In genomic region chr8:121642804-121643203, GRCm38 (mm10) we compare ENCODE assay signal across 14 mouse cellular contexts. TPM values are rescaled to one million over a fixed set of nuclear protein-coding genes. Genes with fewer than 3 reads are reported as not detected.
DNase-seq lines count a peak whose midpoint lies in the region; ATAC-seq and TF ChIP-seq lines count a peak whose summit lies in the region.
"Had no signal": no experiment of that assay in that cellular context is flagged by ENCODE, and none has a peak within 500 bp of the region (broad histone marks: within the 10 kb centered on the region; RNA-seq: fewer than 3 reads in every experiment).

No protein-coding gene starts in this region.

- 0 out of 2 replicates have a peak, but pooled peaks cover 2% of the 10 kb centered on the region for H3K36me3 ChIP-seq in forebrain, embryonic 13.5 days (ENCODE audit: poor library complexity, severe bottlenecking)
- H3K36me3 ChIP-seq in forebrain, embryonic 10.5 days (replicated peaks) = peaks cover 18% of the 10 kb centered on the region
- no peaks in the 10 kb centered on the region for H3K36me3 ChIP-seq in lung, postnatal 0 days (ENCODE audit: insufficient read depth, low read length)
- H3K36me3 ChIP-seq in forebrain, embryonic 16.5 days (ENCODE audit: control insufficient read depth, insufficient read depth) = no peaks in the 10 kb centered on the region
- H3K36me3 ChIP-seq in neural tube, embryonic 13.5 days = 0 out of 2 replicates have a peak, but pooled peaks cover 3% of the 10 kb centered on the region
- H3K36me3 ChIP-seq: G1E had no signal

- peak overlapping the region; percentile 14; the same call in 1 of the 2 replicates for H3K4me2 ChIP-seq in forebrain, embryonic 13.5 days
- H3K4me2 ChIP-seq in lung, postnatal 0 days (replicated peaks; ENCODE audit: low read depth, low read length) = no peak overlapping the region
- no peak overlapping the region for H3K4me2 ChIP-seq in forebrain, embryonic 16.5 days (ENCODE audit: low read length)
- H3K4me2 ChIP-seq in neural tube, embryonic 13.5 days = no peak overlapping the region; the same call in 1 of the 2 replicates

- 73% methylated on average over 3 of the region's 3 CpGs for WGBS in forebrain, embryonic 13.5 days
- WGBS in forebrain, embryonic 10.5 days = 83% methylated on average over 3 of the region's 3 CpGs
- WGBS in lung, postnatal 0 days = 55% methylated on average over 3 of the region's 3 CpGs
- WGBS in forebrain, embryonic 16.5 days = 67% methylated on average over 3 of the region's 3 CpGs
- WGBS in neural tube, embryonic 13.5 days = 83% methylated on average over 3 of the region's 3 CpGs

- no peaks in the 10 kb centered on the region for H3K9me3 ChIP-seq in forebrain, embryonic 13.5 days (replicated peaks)
- no peaks in the 10 kb centered on the region for H3K9me3 ChIP-seq in forebrain, embryonic 10.5 days
- no peaks in the 10 kb centered on the region for H3K9me3 ChIP-seq in lung, postnatal 0 days (ENCODE audit: low read length)
- no peaks in the 10 kb centered on the region for H3K9me3 ChIP-seq in forebrain, embryonic 16.5 days (ENCODE audit: control insufficient read depth, low read length)
- no peaks in the 10 kb centered on the region for H3K9me3 ChIP-seq in neural tube, embryonic 13.5 days

- ATAC-seq in forebrain, embryonic 13.5 days = 0 out of 2 replicates have a peak, but pooled peaks have one; percentile 10
- 0 out of 2 replicates have a peak, but pooled peaks have one; percentile 8 for ATAC-seq in lung, postnatal 0 days
- no peak for ATAC-seq in forebrain, embryonic 16.5 days
- no peak for ATAC-seq in neural tube, embryonic 13.5 days (ENCODE audit: low read depth)

- no peak for DNase-seq in forebrain, embryonic 10.5 days (ENCODE audit: extremely low spot score, low spot score)
- DNase-seq in lung, postnatal 0 days (ENCODE audit: low spot score) = no peak
- DNase-seq in lung, postnatal 25 days (ENCODE audit: low spot score) = no peak
- no peak for DNase-seq in natural killer cell, adult 2 months (ENCODE audit: low spot score in 2 of 2)
- no peak for DNase-seq in kidney, postnatal 36 days
- DNase-seq: B cell, adult 2 months; heart, postnatal 10 days; kidney, adult 18-20 months; right cerebral cortex, adult 18-20 months had no signal

- no peak for TF ChIP-seq CTCF in lung, postnatal 0 days (IDR thresholded peaks at IDR 0.05)

- H3K9ac ChIP-seq in forebrain, embryonic 13.5 days = peak overlapping the region; percentile 47
- H3K9ac ChIP-seq in lung, postnatal 0 days (replicated peaks; ENCODE audit: low read depth) = no peak overlapping the region
- H3K9ac ChIP-seq in forebrain, embryonic 16.5 days (replicated peaks; ENCODE audit: low read depth, low read length) = no peak overlapping the region
- H3K9ac ChIP-seq in neural tube, embryonic 13.5 days = peak overlapping the region; percentile 53

- H3K4me3 ChIP-seq in forebrain, embryonic 13.5 days = no peak overlapping the region
- no peak overlapping the region for H3K4me3 ChIP-seq in forebrain, embryonic 10.5 days
- H3K4me3 ChIP-seq in lung, postnatal 0 days (ENCODE audit: low read depth, low read length) = no peak overlapping the region
- H3K4me3 ChIP-seq in forebrain, embryonic 16.5 days (replicated peaks; ENCODE audit: low read length) = no peak overlapping the region
- no peak overlapping the region for H3K4me3 ChIP-seq in neural tube, embryonic 13.5 days
- H3K4me3 ChIP-seq: myocyte had no signal

- H3K27ac ChIP-seq in forebrain, embryonic 13.5 days = peak overlapping the region; percentile 69
- no peak overlapping the region for H3K27ac ChIP-seq in forebrain, embryonic 10.5 days
- no peak overlapping the region for H3K27ac ChIP-seq in lung, postnatal 0 days (ENCODE audit: low read length)
- peak overlapping the region; percentile 58; the same call in 1 of the 2 replicates for H3K27ac ChIP-seq in forebrain, embryonic 16.5 days (ENCODE audit: low read length)
- peak overlapping the region; percentile 46 for H3K27ac ChIP-seq in neural tube, embryonic 13.5 days (replicated peaks)

- no peaks in the 10 kb centered on the region for H3K27me3 ChIP-seq in forebrain, embryonic 13.5 days
- no peaks in the 10 kb centered on the region for H3K27me3 ChIP-seq in forebrain, embryonic 10.5 days (ENCODE audit: poor library complexity, severe bottlenecking)
- H3K27me3 ChIP-seq in lung, postnatal 0 days (replicated peaks; ENCODE audit: insufficient read depth, low read length) = no peaks in the 10 kb centered on the region
- no peaks in the 10 kb centered on the region for H3K27me3 ChIP-seq in forebrain, embryonic 16.5 days (replicated peaks; ENCODE audit: control insufficient read depth, insufficient read depth, low read length)
- no peaks in the 10 kb centered on the region for H3K27me3 ChIP-seq in neural tube, embryonic 13.5 days

- peaks cover 60% of the 10 kb centered on the region for H3K4me1 ChIP-seq in forebrain, embryonic 13.5 days
- H3K4me1 ChIP-seq in forebrain, embryonic 10.5 days = peaks cover 42% of the 10 kb centered on the region
- H3K4me1 ChIP-seq in lung, postnatal 0 days (ENCODE audit: insufficient read depth, low read depth, low read length) = peaks cover 9% of the 10 kb centered on the region; the same call in 1 of the 2 replicates
- peaks cover 65% of the 10 kb centered on the region for H3K4me1 ChIP-seq in forebrain, embryonic 16.5 days (replicated peaks; ENCODE audit: control insufficient read depth, insufficient read depth, low read length)
- peaks cover 87% of the 10 kb centered on the region for H3K4me1 ChIP-seq in neural tube, embryonic 13.5 days (replicated peaks)

- TF ChIP-seq EP300 in lung, postnatal 0 days (IDR thresholded peaks at IDR 0.05) = no peak

RNA-seq across cellular contexts. Expression of gene Zcchc14, which starts 9.9 kb away (rescaled TPM):
- 30.0 and 33.7 TPM in 2 replicates for polyA plus RNA-seq in forebrain, embryonic 13.5 days (2015; fragmentation: Nextera tagmentation; extraction: Ambion mirVana)
- 16.4 and 16.9 TPM in 2 replicates for polyA plus RNA-seq in forebrain, embryonic 10.5 days (2016; fragmentation: Nextera tagmentation; extraction: Ambion mirVana)
- polyA plus RNA-seq in lung, postnatal 0 days (2015; fragmentation: Nextera tagmentation; extraction: Ambion mirVana) = 11.1 and 14.7 TPM in 2 replicates
- 37.3 and 38.5 TPM in 2 replicates for polyA plus RNA-seq in forebrain, embryonic 16.5 days (2015; fragmentation: Nextera tagmentation; extraction: Ambion mirVana)
- 22.2 and 23.6 TPM in 2 replicates for polyA plus RNA-seq in neural tube, embryonic 13.5 days (2015; fragmentation: Nextera tagmentation; extraction: Ambion mirVana)
- polyA plus RNA-seq: G1E had no signal

RNA-seq across cellular contexts. Expression of gene Map1lc3b, which starts 52.6 kb away (rescaled TPM):
- polyA plus RNA-seq in forebrain, embryonic 13.5 days (2015; fragmentation: Nextera tagmentation; extraction: Ambion mirVana) = 310 and 325 TPM in 2 replicates
- polyA plus RNA-seq in forebrain, embryonic 10.5 days (2016; fragmentation: Nextera tagmentation; extraction: Ambion mirVana) = 175 TPM in 2 replicates
- polyA plus RNA-seq in lung, postnatal 0 days (2015; fragmentation: Nextera tagmentation; extraction: Ambion mirVana) = 411 and 449 TPM in 2 replicates
- 407 and 443 TPM in 2 replicates for polyA plus RNA-seq in forebrain, embryonic 16.5 days (2015; fragmentation: Nextera tagmentation; extraction: Ambion mirVana)
- polyA plus RNA-seq in neural tube, embryonic 13.5 days (2015; fragmentation: Nextera tagmentation; extraction: Ambion mirVana) = 411 and 420 TPM in 2 replicates

Comparison
In these comparisons a context has a peak if more than half of its experiments do, and no peak if none do; other contexts are left out.
1. ATAC-seq: peak in forebrain, embryonic 13.5 days (single experiment) and lung, postnatal 0 days (single experiment); none in forebrain, embryonic 16.5 days (single experiment) and neural tube, embryonic 13.5 days (single experiment).
2. H3K27ac ChIP-seq: peak in forebrain, embryonic 13.5 days (single experiment), forebrain, embryonic 16.5 days (single experiment) and neural tube, embryonic 13.5 days (single experiment); none in forebrain, embryonic 10.5 days (single experiment) and lung, postnatal 0 days (single experiment).
3. H3K9ac ChIP-seq: peak in forebrain, embryonic 13.5 days (single experiment) and neural tube, embryonic 13.5 days (single experiment); none in lung, postnatal 0 days (single experiment) and forebrain, embryonic 16.5 days (single experiment).